Mouse (Mus musculus) T-cell, adult 2 months (primary cell): Measurements from ENCODE around the gene Gnpat.

Source experiments
- DNase-seq: peaks from one replicate; pipeline ENCODE4 v3.0.0; 2022; ENCODE audit warnings: low spot score

Gnpat gene

GRCm38 (mm10) chr8:124862321-124863162, at the start of gene Gnpat, which contains the start of gene 2810004N23Rik:
TSS of gene Gnpat (plus strand) at chr8:124863033.
TSS of gene 2810004N23Rik (minus strand) at chr8:124863120.
- DNase-seq, result peak; percentile 92

GRCm38 (mm10) chr8:124813326-124813725, 49.5 kb upstream of the Gnpat start:
- DNase-seq, result no peak

GRCm38 (mm10) chr8:124815870-124816269, 47.0 kb upstream of the Gnpat start:
- DNase-seq, result no peak

- no peak for DNase-seq
These were observed 46.0 kb upstream of the Gnpat start for GRCm38 (mm10) chr8:124816866-124817265.

- DNase-seq, result no peak
These were observed 45.5 kb upstream of the Gnpat start for GRCm38 (mm10) chr8:124817361-124817760.

GRCm38 (mm10) chr8:124819612-124820115, 43.2 kb upstream of the Gnpat start:
- DNase-seq, result no peak

GRCm38 (mm10) chr8:124820125-124820524, 42.7 kb upstream of the Gnpat start:
- no peak for DNase-seq

- DNase-seq, result no peak
These were observed 39.3 kb upstream of the Gnpat start for GRCm38 (mm10) chr8:124823497-124823896.

GRCm38 (mm10) chr8:124826658-124827057, 36.2 kb upstream of the Gnpat start:
- DNase-seq, result no peak

GRCm38 (mm10) chr8:124827387-124827786, 35.4 kb upstream of the Gnpat start:
- DNase-seq, result peak; percentile 17

GRCm38 (mm10) chr8:124828561-124829240, 34.1 kb upstream of the Gnpat start:
- DNase-seq, result no peak

- DNase-seq, result no peak
These were observed 32.8 kb upstream of the Gnpat start for GRCm38 (mm10) chr8:124830050-124830449.

GRCm38 (mm10) chr8:124831531-124831930, 31.3 kb upstream of the Gnpat start:
- no peak for DNase-seq

- DNase-seq, result no peak
These were observed 30.9 kb upstream of the Gnpat start for GRCm38 (mm10) chr8:124831941-124832340.

GRCm38 (mm10) chr8:124833430-124834205, 29.2 kb upstream of the Gnpat start:
- no peak for DNase-seq

GRCm38 (mm10) chr8:124835848-124836247, 27.0 kb upstream of the Gnpat start:
- DNase-seq, result no peak

- DNase-seq, result no peak
These were observed 26.6 kb upstream of the Gnpat start for GRCm38 (mm10) chr8:124836273-124836672.

GRCm38 (mm10) chr8:124836907-124837306, 25.9 kb upstream of the Gnpat start:
- no peak for DNase-seq

GRCm38 (mm10) chr8:124837956-124838355, 24.9 kb upstream of the Gnpat start:
- DNase-seq, result no peak

GRCm38 (mm10) chr8:124839371-124839770, 23.5 kb upstream of the Gnpat start:
- no peak for DNase-seq

GRCm38 (mm10) chr8:124840900-124841299, 21.9 kb upstream of the Gnpat start:
- DNase-seq, result no peak

GRCm38 (mm10) chr8:124841775-124842174, 21.1 kb upstream of the Gnpat start:
- DNase-seq, result no peak
